Mouse (Mus musculus): Measurements from ENCODE around the gene Lrrc29. TPM values are rescaled to one million over a fixed set of nuclear protein-coding genes. Genes with fewer than 3 reads are reported as not detected.

Gene Lrrc29
- polyA plus RNA-seq, 1 experiment from 2014 or later = 1.4 TPM

DNA sequence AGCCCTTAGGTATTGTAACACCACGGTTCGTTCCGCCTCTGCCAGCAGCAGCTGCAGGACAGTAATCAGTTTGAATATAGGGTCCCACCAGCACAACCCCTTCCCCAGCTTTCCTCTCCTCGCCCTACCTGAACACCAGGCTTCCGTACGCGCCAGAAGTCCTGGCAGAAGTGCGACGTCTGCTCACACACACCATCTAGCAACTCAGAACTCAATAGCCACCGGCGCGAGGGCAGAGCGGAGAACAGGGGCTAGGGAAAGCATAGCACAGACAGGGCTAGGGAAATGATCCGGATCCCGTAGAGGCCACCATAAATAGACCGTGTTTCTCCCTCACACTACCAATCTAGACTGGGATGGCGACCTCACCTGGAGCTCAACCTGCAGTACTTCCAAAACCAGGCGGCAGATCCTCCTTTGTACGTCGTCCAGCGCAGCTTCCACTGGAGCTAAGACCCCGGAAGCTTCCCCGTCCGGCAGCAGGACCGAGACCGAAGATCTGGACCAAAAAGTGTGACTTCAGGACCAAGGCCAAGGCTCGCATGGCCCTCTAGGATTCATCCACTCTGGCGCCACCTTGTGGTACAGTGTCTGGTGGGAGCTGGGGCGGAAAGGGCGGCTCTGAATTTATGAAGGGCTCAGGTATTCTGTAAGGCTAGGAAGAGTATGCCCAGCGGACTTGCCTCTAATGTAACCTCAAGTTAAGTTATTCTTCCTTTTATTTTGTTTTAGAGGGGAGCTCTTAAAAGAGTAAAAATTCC lies 35.3 kb downstream of the Lrrc29 start:
- Histone ChIP-seq H3K27ac (no peak overlapping the region), H3K4me3 (peak overlapping the region; percentile 65), H3K27me3 (ENCODE audit: poor library complexity, severe bottlenecking) (peaks cover 39% of the 10 kb centered on the region), H3K36me3 (replicated peaks) (0 out of 2 replicates have a peak, but pooled peaks cover under 1% of the 10 kb centered on the region), H3K4me1 (peaks cover 35% of the 10 kb centered on the region), H3K9me3 (no peaks in the 10 kb centered on the region)
- DNase-seq (ENCODE audit: extremely low spot score, low spot score) = peak; percentile 89
- WGBS = 6% methylated on average over 31 of the region's 31 CpGs

DNA sequence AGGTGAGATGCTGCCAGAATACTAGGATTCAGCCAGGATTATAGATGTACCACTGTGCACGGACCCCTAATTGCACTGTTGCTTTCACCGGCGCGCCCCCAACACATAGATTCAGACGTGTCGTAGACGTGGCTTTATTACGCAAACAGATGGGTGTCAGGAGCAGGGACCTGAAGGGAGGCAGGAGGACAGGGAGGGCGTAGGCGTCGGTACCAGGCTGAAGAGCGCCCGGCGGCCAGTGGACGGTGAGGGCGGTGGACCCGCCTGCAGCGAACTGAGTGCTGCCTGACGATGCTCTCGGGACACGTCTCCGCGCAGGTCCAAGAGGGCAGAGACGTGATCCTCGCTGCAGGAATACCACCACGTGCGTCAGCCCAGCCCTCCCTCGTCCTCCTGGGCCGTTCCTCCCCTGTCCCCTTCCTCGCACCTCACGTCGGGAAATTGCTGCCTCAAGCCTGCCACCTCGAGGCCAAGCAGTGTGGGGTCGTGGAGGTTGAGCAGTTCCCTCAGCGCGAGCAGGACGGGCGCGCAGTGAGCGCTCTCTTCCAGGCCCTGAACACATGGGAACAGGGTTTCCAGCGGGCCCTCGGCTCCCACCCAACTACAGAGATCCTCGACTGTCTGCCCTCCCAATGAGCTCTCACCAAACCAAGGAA lies 36.1 kb downstream of the Lrrc29 start, which contains the start of gene 4931428F04Rik:
TSS of gene 4931428F04Rik (minus strand) at position 60 of the 656 bp plus-strand sequence.
- H3K27me3 ChIP-seq (ENCODE audit: poor library complexity, severe bottlenecking) = peaks cover 47% of the 10 kb centered on the region
- H3K27ac ChIP-seq = peak within 1 kb of the TSS; percentile 96
- 2% methylated on average over 43 of the region's 43 CpGs for WGBS

DNA sequence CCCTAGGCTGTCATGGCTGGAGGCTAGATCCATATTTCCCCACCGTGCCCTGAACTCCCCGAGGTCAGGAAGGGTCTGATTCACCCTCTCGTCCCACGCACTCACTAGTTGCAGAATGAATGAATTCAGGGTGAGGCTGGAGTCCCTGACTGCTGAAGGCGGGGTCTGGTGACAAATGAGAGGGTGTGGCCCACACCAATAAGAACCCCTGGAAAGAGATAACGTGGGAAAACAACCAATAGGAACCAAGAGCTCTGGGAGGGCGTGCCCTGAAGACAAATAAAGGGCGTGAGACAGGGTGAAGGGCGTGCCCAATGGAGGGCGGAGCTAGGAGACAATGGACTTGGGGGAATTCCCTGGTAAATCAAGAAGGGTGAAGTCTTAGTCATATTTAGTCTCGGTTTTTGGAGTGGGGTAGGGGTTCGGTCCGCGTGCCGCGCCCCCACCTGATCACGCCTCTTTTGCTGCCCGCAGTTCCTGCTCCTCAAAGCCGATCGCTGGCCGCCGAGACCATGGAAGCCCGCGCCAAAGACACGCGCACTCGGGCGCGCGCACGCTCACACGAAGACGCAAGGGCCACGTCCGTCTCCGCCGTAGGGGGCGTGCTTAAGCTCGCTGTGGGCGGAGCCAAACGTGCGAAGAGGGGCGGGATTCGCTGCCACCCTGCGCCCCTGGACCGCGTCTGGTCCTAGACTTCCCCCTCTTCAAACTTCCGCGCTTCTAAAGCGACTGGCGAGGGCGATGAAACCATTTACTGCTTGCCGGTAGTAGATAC lies 36.9 kb downstream of the Lrrc29 start:
- under 1% methylated on average over 53 of the region's 53 CpGs for WGBS
- peak overlapping the region; percentile 96 for H3K27ac ChIP-seq
- H3K27me3 ChIP-seq (ENCODE audit: poor library complexity, severe bottlenecking) = peaks cover 54% of the 10 kb centered on the region
- peak overlapping the region; percentile 65 for H3K4me3 ChIP-seq
- H3K9me3 ChIP-seq = no peaks in the 10 kb centered on the region
- peaks cover 35% of the 10 kb centered on the region for H3K4me1 ChIP-seq
- peak; percentile 93 for DNase-seq (ENCODE audit: extremely low spot score, low spot score)
- peaks cover 15% of the 10 kb centered on the region for H3K36me3 ChIP-seq (replicated peaks)

More for the DNA sequence above, 36.1 kb downstream of the Lrrc29 start, which contains the start of gene 4931428F04Rik:
- peak; percentile 58 for DNase-seq (ENCODE audit: extremely low spot score, low spot score)
- Histone ChIP-seq H3K36me3 (replicated peaks) (peaks cover 8% of the 10 kb centered on the region), H3K4me3 (peak within 1 kb of the TSS; percentile 65), H3K4me1 (peaks cover 35% of the 10 kb centered on the region), H3K9me3 (no peaks in the 10 kb centered on the region)

DNA sequence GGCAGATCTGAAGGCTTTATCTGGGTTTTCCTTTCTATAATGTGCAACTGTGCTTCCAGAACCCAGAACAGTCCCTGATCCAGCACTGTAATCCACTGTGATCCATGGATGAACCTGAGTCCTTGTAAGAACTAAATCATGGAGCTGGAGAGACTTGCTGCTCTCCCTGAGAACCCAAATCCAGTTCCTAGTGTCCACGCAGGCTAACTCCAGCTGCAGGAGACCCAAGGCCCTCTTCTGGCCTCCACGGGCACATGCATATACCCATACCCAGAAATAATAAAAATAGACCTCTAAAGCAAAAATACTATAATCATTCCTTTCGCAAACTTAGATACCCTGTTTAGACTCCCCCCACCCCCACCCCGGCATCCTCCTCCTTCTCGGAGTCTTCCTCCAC lies 37.8 kb downstream of the Lrrc29 start:
- H3K27ac ChIP-seq = peak overlapping the region; percentile 96; the same call in 1 of the 2 replicates

DNA sequence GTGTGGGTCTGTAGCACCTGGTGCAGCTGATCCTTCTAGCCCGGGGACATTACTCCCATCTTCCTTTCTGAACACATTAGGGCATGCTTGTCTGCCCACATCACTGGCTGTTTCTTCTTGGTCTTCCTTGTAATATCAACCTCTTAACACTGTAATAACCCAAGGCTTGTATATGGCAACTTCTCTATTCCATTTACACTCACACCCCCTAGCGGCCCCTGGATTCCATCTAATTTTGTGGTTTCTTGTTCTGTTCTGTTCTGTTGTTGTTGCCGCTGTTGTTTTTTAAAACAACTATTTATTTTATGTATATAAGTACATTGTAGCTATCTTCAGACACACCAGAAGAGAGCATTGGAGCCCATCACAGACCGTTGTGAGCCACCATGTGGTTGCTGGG lies 39.2 kb downstream of the Lrrc29 start:
- DNase-seq (ENCODE audit: extremely low spot score, low spot score) = no peak
- no peaks in the 10 kb centered on the region for H3K9me3 ChIP-seq
- H3K27ac ChIP-seq = no peak overlapping the region
- peaks cover 63% of the 10 kb centered on the region for H3K27me3 ChIP-seq (ENCODE audit: poor library complexity, severe bottlenecking)
- 91% methylated on average over 4 of the region's 4 CpGs for WGBS
- H3K4me1 ChIP-seq = peaks cover 37% of the 10 kb centered on the region
- no peak overlapping the region for H3K4me3 ChIP-seq
- peaks cover 34% of the 10 kb centered on the region for H3K36me3 ChIP-seq (replicated peaks)

More for the DNA sequence above, 37.8 kb downstream of the Lrrc29 start:
- Histone ChIP-seq H3K4me3 (peak overlapping the region; percentile 65), H3K27me3 (ENCODE audit: poor library complexity, severe bottlenecking) (peaks cover 55% of the 10 kb centered on the region), H3K9me3 (no peaks in the 10 kb centered on the region), H3K36me3 (replicated peaks) (peaks cover 20% of the 10 kb centered on the region), H3K4me1 (peaks cover 35% of the 10 kb centered on the region)
- WGBS = 91% methylated on average over 5 of the region's 5 CpGs
- no peak for DNase-seq (ENCODE audit: extremely low spot score, low spot score)

DNA sequence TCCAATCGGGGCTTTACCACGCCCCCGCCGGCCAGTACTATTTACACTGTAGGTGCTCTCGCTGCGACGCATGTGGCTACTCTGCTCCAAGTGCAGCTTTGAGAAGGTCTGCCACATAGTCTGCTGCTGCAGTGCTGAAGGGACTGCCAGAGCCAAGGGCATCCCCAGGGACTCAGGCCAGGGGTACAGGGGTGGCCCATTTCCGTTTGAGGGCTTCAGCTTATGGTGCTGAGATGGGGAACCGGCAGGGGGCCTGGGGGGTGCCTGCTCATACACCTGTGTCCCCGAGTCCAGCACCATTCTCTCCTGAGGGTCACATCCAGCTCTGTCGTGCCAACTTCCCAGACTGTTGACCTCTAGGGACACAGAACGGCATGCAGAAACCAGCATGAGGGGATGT lies 40.6 kb downstream of the Lrrc29 start:
- Histone ChIP-seq H3K27ac (no peak overlapping the region), H3K9me3 (no peaks in the 10 kb centered on the region), H3K27me3 (ENCODE audit: poor library complexity, severe bottlenecking) (peaks cover 67% of the 10 kb centered on the region), H3K4me3 (no peak overlapping the region), H3K36me3 (replicated peaks) (peaks cover 40% of the 10 kb centered on the region), H3K4me1 (peaks cover 32% of the 10 kb centered on the region)
- 54% methylated on average over 12 of the region's 12 CpGs for WGBS
- DNase-seq (ENCODE audit: extremely low spot score, low spot score) = no peak

DNA sequence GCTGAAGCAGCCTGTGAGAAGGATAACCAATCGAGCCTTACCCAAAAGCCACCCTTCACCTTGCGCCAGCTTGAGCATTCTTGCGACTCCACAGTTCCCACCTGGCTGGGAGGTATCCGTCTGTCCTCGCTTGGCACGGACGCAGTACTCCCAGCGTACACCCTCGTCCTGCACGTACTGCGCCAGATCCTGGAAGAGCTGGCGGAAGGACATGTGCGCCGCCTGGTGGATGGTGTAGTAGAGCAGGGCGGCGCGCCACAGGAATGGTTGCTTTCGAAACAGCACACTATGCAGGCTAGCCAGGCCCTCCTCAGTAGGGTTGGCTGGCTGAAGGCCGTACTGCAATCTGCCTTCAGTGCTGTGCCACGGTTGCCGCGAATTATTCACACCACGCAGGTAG lies 43.0 kb downstream of the Lrrc29 start:
- Histone ChIP-seq H3K27me3 (ENCODE audit: poor library complexity, severe bottlenecking) (peaks cover 79% of the 10 kb centered on the region), H3K27ac (no peak overlapping the region), H3K9me3 (no peaks in the 10 kb centered on the region), H3K4me1 (peaks cover 19% of the 10 kb centered on the region), H3K36me3 (replicated peaks) (peaks cover 40% of the 10 kb centered on the region), H3K4me3 (no peak overlapping the region; the same call in 1 of the 2 replicates)
- no peak for DNase-seq (ENCODE audit: extremely low spot score, low spot score)
- WGBS = 18% methylated on average over 23 of the region's 23 CpGs

DNA sequence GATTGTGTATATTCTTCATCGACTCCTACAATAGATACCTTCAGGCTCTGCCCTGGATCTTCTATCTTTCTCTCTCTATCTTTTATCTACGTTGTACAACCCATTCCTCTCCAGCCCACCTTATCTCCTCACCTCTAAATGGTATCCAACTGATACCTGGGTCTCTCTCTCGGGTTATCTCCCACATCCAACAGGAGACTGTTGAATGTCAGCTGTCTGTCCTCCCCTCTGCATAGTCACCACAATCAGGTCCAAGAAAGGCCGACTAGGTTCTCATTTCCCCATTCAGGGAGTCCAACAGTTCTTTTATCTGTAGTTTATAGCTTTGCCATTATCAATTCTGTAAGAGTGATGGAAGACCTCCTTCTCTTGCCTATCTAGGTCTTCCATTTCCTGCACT lies 43.8 kb downstream of the Lrrc29 start:
- Histone ChIP-seq H3K36me3 (replicated peaks) (peaks cover 40% of the 10 kb centered on the region), H3K27me3 (ENCODE audit: poor library complexity, severe bottlenecking) (peaks cover 88% of the 10 kb centered on the region), H3K9me3 (no peaks in the 10 kb centered on the region), H3K4me3 (no peak overlapping the region), H3K4me1 (peaks cover 17% of the 10 kb centered on the region), H3K27ac (no peak overlapping the region)
- no peak for DNase-seq (ENCODE audit: extremely low spot score, low spot score)
- WGBS = 92% methylated on average over 4 of the region's 4 CpGs

DNA sequence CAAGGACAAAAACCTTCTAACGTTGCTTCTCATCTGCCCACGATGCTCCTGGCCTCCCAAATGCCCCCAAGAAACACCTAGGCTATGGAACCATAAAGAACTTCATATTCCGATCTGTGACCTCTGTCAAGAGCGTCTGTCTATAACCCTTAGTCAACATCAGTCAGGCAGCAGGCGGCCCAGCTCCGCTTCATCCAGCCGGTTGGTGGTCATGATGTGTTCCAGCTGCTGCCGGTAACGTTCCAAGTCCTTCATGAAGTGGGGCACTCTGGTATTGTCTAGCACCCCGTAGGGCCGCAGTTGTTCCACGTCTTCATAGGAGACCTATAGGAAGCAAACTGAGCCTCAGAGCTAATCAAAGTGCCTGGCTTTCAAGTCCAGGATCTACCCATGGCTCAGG lies 44.3 kb downstream of the Lrrc29 start:
- Histone ChIP-seq H3K36me3 (replicated peaks) (peaks cover 40% of the 10 kb centered on the region), H3K4me1 (peaks cover 19% of the 10 kb centered on the region), H3K4me3 (no peak overlapping the region), H3K9me3 (no peaks in the 10 kb centered on the region), H3K27me3 (ENCODE audit: poor library complexity, severe bottlenecking) (peaks cover 92% of the 10 kb centered on the region), H3K27ac (no peak overlapping the region)
- DNase-seq (ENCODE audit: extremely low spot score, low spot score) = no peak
- 89% methylated on average over 12 of the region's 12 CpGs for WGBS

DNA sequence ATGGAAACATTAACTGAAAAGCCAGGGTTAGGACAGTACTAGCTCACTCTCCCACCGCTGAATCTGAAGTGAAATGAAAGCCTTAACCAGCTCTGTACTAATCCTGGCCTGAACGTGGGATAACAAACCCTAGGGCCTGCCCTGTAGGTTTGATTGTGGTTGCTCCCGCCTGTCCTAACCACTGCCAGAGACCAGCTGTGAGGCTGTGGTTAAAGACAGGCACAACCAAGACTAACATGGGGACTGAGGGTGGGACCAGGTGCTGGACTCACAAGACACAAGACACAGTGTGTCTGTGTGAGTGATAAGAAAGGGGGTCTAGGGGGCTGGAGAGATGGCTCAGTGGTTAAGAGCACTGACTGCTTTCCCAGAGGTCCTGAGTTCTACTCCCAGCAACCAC lies 45.5 kb downstream of the Lrrc29 start:
- Histone ChIP-seq H3K9me3 (no peaks in the 10 kb centered on the region), H3K36me3 (replicated peaks) (peaks cover 38% of the 10 kb centered on the region), H3K4me1 (peaks cover 32% of the 10 kb centered on the region), H3K27ac (no peak overlapping the region), H3K4me3 (no peak overlapping the region), H3K27me3 (ENCODE audit: poor library complexity, severe bottlenecking) (peaks cover 98% of the 10 kb centered on the region)
- WGBS = 67% methylated on average over 3 of the region's 3 CpGs
- DNase-seq (ENCODE audit: extremely low spot score, low spot score) = no peak

DNA sequence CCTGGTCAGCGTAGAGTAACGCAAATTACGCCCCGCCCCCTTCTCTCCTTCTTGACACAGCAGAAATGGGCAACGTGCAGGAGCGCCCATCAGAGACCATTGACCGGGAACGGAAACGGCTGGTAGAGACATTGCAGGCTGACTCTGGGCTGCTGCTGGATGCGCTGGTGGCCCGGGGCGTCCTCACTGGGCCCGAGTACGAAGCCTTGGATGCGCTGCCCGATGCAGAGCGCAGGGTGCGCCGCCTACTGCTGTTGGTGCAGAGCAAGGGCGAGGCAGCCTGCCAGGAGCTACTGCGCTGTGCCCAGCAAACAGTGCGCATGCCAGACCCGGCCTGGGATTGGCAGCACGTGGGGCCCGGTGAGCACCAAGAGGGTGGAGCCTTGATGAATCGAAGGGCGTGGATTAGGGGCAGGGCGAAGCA lies 47.2 kb downstream of the Lrrc29 start:
- DNase-seq (ENCODE audit: extremely low spot score, low spot score) = no peak
- peaks cover 25% of the 10 kb centered on the region for H3K36me3 ChIP-seq (replicated peaks)
- peaks cover 36% of the 10 kb centered on the region for H3K4me1 ChIP-seq
- H3K9me3 ChIP-seq = no peaks in the 10 kb centered on the region
- 2% methylated on average over 28 of the region's 28 CpGs for WGBS
- H3K27ac ChIP-seq = no peak overlapping the region
- H3K27me3 ChIP-seq (ENCODE audit: poor library complexity, severe bottlenecking) = peaks cover 100% of the 10 kb centered on the region
- peak overlapping the region; percentile 39 for H3K4me3 ChIP-seq

DNA sequence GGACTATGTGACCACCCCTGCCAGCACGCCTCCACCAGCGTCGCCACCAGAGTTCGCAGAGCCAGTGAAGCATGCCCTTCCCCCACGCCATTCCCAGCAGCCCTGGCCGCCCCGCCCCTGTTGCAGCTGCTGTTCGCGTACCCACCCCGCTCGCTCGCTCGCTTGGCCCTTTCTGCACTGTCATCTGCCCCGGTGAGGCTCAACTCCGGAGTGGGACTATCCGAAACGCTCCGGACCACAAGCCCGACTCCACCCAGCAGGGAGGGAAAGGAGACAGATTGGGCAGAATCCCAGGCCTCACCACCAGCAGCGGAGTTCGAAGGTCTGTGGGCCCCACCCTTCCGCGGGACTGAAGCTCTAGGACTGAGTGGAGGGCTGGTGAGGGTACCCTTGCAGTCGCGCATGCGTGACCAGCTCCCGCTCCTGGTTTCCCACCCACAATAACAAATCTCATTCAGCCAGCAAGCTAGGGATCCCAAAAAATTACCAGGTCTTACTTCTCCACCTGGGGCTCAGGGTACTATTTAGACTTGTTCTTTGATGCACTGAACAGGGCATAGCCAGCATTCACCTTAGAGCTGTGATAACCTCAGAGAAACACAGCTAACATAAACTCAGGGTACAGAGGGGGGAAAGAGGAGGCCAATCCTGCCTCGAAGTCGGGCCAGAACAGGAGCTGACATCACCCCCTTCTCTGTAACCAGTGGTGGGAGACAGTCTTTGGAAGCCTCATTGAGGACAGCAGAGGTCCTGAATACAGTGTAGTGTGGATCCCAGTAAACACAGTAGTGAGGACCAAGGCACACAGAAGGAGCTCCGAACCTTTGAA lies 49.6 kb downstream of the Lrrc29 start:
- WGBS = 4% methylated on average over 30 of the region's 30 CpGs
- peak overlapping the region; percentile 55 for H3K4me3 ChIP-seq
- DNase-seq (ENCODE audit: extremely low spot score, low spot score) = peak; percentile 54
- H3K36me3 ChIP-seq (replicated peaks) = peaks cover 2% of the 10 kb centered on the region
- no peaks in the 10 kb centered on the region for H3K9me3 ChIP-seq
- peaks cover 100% of the 10 kb centered on the region for H3K27me3 ChIP-seq (ENCODE audit: poor library complexity, severe bottlenecking)
- H3K27ac ChIP-seq = peak overlapping the region; percentile 44; the same call in 1 of the 2 replicates
- peaks cover 34% of the 10 kb centered on the region for H3K4me1 ChIP-seq
